Mouse (Mus musculus) ovary, adult 18-20 months (tissue): ENCODE results near the gene Kank1.

ENCODE experiments used
- DNase-seq: peaks from one replicate; pipeline ENCODE4 v3.0.0; 2022; ENCODE audit warnings: low spot score, mixed read lengths

Kank1 gene

GRCm38 (mm10) chr19:25311626-25312025 is 74.9 kb downstream of the Kank1 start:
- DNase-seq, result no peak

DNA sequence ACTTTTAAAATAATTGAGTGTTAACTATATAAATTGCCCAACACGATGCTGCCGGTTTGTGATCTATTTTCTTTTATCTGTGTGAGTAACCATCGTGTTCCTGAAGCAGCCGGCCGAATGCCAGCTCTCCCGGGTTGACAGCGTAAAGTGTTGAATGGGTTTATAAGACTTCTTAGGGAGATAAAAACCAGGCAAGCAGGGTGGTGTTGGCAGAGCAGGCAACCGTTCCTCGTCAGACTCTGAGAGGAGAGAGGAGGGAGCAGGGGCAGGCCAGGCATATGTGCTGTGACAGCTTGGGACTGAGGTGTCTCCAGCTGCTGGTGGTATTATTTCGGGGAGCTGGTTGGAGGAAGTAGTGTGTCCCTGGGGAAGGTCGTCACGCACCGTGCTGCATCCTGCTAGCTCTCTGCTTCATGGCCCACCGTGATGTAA is 78.7 kb downstream of the Kank1 start:
- peak; percentile 64 for DNase-seq

DNA sequence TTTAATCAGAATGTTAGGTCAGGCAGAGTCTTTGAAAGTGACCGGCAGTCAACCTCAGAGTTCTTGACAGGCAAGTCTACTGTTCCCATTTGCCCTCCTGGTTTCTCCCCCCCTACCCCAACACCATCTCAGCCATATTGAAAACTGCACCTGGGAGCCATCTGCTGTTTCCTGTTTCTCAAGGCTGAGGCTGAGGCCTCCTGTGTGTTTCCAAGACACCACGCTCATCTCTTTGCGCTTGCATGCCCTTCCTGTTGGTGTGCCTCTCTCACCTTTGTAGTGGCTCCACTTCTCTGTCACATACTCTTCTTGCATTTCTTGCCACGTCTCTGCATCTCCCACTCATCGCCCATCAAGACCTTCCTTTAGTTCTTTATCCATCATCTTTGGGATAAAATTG is 79.2 kb downstream of the Kank1 start:
- DNase-seq, result no peak

DNA sequence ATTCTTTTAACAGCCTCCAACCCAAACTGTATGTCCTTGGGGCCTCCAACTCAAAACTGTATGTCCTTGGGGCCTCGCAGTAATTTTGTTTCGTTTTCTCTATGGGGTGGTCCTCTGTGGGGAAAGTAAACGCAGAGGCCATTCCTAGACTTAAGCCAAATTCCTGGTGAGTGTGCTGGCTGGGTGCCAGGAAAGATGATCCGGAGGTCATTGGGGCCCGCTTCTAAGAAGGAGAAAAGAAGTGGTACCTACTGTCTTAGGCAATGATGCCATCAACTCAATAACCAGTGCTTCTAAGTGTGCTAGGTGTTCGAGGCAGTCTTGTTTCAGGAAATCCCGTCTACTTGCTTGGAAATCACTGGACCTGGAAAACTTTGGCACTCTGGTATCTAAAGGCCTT is 87.5 kb downstream of the Kank1 start:
- peak; percentile 51 for DNase-seq

DNA sequence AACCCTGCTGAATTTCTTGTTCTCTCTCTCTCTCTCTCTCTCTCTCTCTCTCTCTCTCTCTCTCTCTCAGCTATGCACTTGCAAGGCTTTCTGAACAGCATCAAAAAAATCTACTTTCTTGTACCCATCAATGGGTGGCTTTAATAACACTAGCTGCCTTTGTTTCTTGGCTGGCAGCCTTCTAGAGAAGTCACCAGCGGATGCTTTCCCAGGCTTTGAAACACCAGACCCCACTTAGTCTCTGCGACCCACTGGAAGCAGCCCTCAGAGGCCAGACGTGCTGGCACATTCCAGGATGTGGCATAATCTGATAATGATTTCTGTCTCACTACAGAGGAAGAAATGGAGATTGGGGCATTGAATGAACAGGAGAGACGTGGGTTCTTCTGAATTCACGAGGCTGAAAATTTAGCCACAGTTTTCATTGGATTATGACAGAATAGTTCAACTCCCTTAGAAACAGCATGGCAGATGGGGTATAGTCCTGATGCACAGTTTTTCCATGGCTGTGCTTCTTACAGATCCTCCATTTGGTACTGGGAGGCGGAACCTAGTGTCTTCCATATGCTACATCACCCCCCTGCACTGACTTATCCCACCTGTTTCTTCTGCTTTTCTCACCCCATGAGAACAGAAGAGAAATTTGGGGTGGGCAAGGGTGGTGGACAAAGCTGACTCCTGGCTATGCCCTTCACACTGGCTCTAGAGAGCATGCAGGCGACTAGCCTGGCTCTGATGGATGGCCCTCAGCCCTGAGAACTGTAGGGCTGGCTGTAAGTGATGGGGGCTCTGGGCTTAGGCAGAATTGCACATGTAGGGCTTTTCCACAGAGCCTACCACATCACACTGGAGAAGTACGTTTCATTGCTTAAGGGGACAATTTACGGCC is 88.6 kb downstream of the Kank1 start:
- no peak for DNase-seq

DNA sequence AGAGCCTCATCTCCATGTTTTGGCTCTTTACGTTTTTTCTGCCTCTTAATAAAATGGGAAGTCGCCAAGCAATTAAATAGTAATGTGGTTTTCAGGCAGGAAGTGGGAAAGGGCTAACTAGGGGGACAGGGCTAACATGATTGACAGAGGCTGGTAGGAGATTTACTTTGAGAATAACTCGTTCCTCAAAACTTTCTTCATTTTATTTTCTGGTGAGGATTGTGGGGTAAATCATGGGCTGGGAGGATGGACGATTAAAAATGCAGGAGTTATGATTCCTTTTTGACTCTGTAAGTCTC is 89.2 kb downstream of the Kank1 start:
- DNase-seq, result no peak

DNA sequence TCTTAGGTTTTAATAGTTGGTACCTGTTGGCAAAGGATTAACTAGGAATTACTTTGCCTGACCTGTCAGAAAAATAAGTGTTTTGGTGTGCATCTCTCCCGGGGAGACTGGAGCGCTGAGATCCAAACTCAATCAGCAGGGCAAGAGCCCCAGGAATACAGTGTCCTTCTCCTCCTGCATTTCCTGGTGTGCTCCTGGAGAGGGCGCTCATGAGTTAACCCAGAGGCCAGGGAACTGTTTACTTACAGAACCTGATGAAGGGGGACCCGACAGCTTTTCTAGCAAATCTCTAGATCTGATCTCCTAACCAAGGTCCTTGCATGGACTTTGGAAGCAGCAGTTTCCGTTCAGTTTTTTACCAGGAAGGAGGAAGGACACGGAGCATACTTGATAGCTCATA is 90.9 kb downstream of the Kank1 start:
- DNase-seq, result no peak

- no peak for DNase-seq
Measured at GRCm38 (mm10) chr19:25334360-25334759, 97.6 kb downstream of the Kank1 start.

- DNase-seq, result no peak
Measured at GRCm38 (mm10) chr19:25336731-25337130, 100.0 kb downstream of the Kank1 start.

DNA sequence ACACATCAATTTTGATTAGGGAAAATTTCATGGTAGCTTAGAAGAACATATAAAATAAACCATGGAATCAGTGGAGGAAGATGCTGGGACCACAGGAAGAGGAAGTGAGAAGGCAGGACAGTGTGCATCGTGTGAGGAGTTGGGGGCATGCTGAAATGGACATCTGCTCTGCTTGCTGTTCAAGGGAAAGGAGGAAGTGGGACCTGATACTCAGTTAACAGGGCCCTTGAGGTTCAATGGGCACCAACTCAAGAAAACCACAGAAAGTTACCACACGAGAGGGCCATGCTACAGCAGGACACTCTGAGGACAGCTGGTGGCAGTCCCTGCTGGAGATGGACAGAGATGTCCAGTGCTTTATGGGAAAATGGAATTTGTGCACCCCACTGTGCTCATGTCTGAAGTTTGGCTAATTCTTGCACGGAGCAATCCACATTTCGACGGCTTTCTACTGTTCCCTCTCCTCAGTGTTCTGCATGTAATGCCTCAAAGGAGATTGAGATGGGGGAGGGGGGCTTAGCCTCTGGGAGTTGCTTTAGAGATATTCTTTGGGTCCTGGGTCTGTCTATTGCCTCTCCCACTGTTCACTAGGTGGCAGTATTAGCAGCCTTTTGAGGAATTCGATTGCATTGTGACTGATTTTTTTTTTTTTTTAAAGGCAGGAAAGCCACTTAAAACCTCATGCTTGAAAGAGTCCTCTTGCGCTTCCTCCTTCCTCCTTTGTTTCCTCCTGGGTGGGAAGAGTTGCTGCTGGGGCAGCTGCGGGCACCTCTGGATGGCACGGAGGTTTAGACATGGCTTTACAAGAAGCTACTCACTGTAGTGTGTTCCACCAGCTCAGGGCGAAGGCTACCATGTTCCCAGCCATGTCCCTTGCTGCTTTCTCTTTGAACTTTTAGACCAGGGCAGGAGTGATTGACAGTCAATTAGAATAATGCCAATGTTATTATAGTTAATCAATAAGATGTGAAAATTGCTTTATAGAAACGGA is 104.2 kb downstream of the Kank1 start:
- no peak for DNase-seq

DNA sequence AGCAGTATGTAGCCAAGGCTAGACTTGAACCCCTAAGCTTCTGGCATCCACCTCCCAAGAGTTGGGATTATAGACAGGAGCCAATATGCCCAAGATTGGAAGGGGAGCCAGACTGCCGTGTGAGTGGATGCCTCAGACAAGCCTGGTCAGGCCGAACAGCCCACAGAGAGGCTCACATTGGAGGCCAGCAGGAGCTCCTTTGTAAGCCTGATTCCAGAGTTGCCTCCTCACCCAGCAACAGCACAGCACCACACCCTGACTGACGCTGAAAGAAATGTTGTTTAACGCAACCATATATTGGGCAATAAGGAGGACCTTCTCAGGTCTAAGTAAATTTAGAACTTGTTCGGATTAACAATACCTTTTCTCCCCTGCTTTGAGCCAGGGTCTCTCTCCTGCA is 105.3 kb downstream of the Kank1 start:
- DNase-seq, result no peak

DNA sequence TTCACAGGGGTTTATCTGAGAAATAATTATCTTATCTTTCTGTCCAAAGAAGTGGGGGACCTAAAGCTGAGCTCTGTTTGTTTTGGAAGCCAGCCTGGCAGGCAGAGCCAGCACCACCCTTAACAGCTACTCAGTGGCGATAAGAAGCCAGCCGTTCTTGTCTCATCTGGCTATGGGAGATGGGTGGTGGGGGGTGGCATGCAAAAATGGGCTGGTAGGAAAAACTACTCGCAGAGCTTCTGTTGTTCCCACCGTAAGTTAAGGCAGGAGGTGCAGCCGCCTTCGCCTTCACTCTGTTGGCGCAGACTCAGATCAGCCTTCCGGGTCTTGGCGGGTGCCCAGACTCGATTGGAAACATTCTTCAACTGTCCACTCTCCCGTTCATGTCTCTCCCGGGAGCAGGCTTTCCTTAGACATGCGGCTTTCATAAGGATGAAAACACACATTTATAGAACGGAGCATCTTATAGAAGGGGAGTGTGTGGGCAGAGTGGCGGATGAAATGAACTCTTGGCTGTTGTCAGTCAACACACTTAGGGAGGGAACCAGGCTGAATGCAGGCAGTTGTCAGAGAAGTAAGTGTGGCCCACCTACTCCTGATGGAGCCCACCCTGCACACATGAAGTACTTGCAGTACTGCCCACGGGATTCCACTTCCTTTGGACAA is 107.0 kb downstream of the Kank1 start:
- DNase-seq, result peak; percentile 15

- DNase-seq, result no peak
Measured at GRCm38 (mm10) chr19:25344371-25344770, 107.6 kb downstream of the Kank1 start.

- no peak for DNase-seq
Measured at GRCm38 (mm10) chr19:25345972-25346371, 109.2 kb downstream of the Kank1 start.

DNA sequence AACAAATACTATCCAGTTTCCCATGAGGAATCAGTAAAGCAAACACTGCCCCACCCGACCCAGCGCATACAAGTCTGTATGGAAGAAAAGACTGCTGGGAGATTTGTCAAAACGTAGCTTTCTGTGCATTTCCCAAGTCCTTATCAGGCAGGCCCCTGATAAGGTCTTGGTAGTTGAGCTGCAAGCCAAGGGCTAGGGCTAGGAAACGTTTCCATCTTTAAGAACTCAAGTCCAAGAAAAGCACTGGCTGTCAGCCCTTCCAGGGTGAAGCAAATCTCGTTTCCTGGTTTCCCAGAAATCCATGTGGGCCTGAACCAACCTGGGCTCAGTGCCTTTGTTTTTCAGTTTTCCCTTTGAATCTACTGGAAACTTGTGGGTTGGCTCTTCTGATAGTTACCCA is 110.7 kb downstream of the Kank1 start:
- no peak for DNase-seq

GRCm38 (mm10) chr19:25351257-25351955 is 114.6 kb downstream of the Kank1 start:
- no peak for DNase-seq

- DNase-seq, result no peak
Measured at GRCm38 (mm10) chr19:25357094-25357493, 120.3 kb downstream of the Kank1 start.

DNA sequence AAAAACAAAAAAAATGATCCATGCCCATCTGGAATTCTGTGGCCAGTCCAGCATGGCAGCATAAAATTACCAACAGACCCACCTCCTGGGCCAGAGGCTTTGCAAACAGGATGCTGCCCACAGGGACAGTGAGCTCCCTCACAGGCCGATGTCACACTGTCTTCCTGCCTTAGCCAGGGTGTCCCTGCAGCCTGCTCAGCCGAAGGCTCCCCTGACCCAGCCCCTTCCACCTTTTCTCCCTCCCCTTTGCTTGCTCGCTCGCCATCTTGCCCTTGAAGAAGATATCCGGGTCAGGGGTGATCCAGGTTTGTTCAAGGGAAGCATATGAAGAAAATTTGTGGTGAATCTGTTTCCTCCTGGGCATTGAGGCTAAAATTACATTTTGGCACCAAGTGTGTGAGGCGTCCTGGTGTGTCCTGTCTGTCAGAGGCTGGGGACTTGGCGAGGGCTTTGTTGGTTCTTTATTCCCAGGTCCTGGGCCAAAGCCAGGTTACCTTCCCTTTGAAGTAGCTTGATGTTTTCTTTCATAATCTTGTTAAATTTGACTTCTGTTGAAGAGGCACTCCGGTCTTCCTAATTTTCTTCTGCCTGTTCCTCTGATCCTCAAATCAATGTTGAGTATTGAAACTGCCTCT is 121.8 kb downstream of the Kank1 start:
- DNase-seq, result no peak

GRCm38 (mm10) chr19:25360571-25361029 is 123.8 kb downstream of the Kank1 start:
- DNase-seq, result no peak

DNA sequence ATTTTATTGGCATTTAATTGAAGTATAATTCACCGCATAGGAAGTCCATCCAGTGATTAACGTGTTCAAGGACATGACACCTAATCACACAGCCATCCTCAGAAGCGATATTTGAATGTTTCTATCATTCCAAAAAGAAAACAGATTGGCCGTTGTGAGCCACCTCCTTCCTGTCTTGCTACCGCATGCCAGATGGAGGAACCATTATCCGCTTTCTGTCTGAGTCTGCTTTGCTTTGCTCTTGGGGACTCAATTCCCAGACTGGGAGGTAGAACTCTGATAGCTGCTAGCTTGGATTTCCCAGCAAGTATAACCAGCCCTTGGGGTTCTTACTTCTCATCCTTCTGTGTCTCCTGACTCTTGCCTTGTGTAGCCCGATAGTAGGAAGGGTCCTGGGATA is 125.2 kb downstream of the Kank1 start:
- DNase-seq, result no peak

- DNase-seq, result no peak
Measured at GRCm38 (mm10) chr19:25365698-25366097, 128.9 kb downstream of the Kank1 start.
